Mouse (Mus musculus) C2C12 (cell line): ENCODE results near the gene Tyrobp. TPM values are rescaled to one million over a fixed set of nuclear protein-coding genes. Genes with fewer than 3 reads are reported as not detected.

ENCODE experiments used
- H3K27me3 ChIP-seq: one replicate; pipeline ENCODE4 v1.6.1; 2011; ENCODE audit not compliant: control insufficient read depth, insufficient read depth, insufficient read length
- H3K36me3 ChIP-seq: one replicate; pipeline ENCODE4 v1.6.1; 2011; ENCODE audit not compliant: control insufficient read depth, insufficient read depth
- H3K4me3 ChIP-seq: one replicate; pipeline ENCODE4 v1.5.1; 2011; ENCODE audit warnings: mild to moderate bottlenecking, control low read depth; ENCODE audit not compliant: poor library complexity, insufficient read depth, severe bottlenecking
- H3K79me2 ChIP-seq: one replicate; pipeline ENCODE4 v1.6.1; 2011; ENCODE audit not compliant: control insufficient read depth, insufficient read depth
- H3K79me3 ChIP-seq: one replicate; pipeline ENCODE4 v1.6.1; 2011; ENCODE audit warnings: low read depth, control low read depth
- H3ac ChIP-seq: one replicate; pipeline ENCODE3; 2011; ENCODE audit warnings: low read depth; ENCODE audit not compliant: control insufficient read depth, insufficient read length
- CEBPB ChIP-seq: IDR thresholded peaks from one replicate; pipeline ENCODE4 v1.6.1; 2011; ENCODE audit warnings: low read depth, mild to moderate bottlenecking, control low read depth, moderate library complexity
- CTCF ChIP-seq: IDR thresholded peaks from one replicate; pipeline ENCODE4 v1.5.1; 2011; ENCODE audit not compliant: control insufficient read depth, insufficient read depth, insufficient read length
- FOSL1 ChIP-seq: IDR thresholded peaks from one replicate; pipeline ENCODE4 v1.8.0; 2011; ENCODE audit warnings: mild to moderate bottlenecking, low read length; ENCODE audit not compliant: poor library complexity, insufficient read depth, severe bottlenecking
- MAX ChIP-seq: IDR thresholded peaks from one replicate; pipeline ENCODE4 v1.6.1; 2011; ENCODE audit warnings: mild to moderate bottlenecking, control low read depth
- MYOD1 ChIP-seq: IDR thresholded peaks from one replicate; pipeline ENCODE4 v1.6.1; 2011; ENCODE audit warnings: low read depth; ENCODE audit not compliant: control insufficient read depth, insufficient read length
- MYOG ChIP-seq: IDR thresholded peaks from one replicate; pipeline ENCODE4 v1.6.1; 2011; ENCODE audit not compliant: control insufficient read depth, insufficient read length; ENCODE audit errors: extremely low read depth
- USF1 ChIP-seq: IDR thresholded peaks from one replicate; pipeline ENCODE4 v1.6.1; 2011; ENCODE audit warnings: low read depth, mild to moderate bottlenecking, control low read depth, moderate library complexity
- polyA plus RNA-seq: library from polyadenylated mRNA; unstranded; fragments of >200 nt; fragmentation: generic; extraction: Trizol; gene quantifications from one replicate; pipeline ENCODE4 v1.2.1, GENCODE M21; 2012; ENCODE audit warnings: missing spikeins

The Tyrobp gene
- polyA plus RNA-seq, 1 experiment: not detected

GRCm38 (mm10) chr7:30457629-30458330 lies 44.2 kb downstream of the Tyrobp start, which contains the start of the genes Kirrel2 and Nphs1:
Gene Kirrel2, minus strand, starts transcription at chr7:30457690.
Gene Nphs1, plus strand, starts transcription at chr7:30458315.
- Histone ChIP-seq H3K79me3 (no peaks in the 10 kb centered on the region), H3ac (no peak within 1 kb of the TSS), H3K27me3 (peaks cover 82% of the 10 kb centered on the region), H3K36me3 (no peaks in the 10 kb centered on the region), H3K79me2 (no peaks in the 10 kb centered on the region), H3K4me3 (no peak within 1 kb of the TSS)
- TF ChIP-seq MAX: no peak
- TF ChIP-seq MYOD1: no peak
- TF ChIP-seq USF1: no peak
- no peak for TF ChIP-seq MYOG
- TF ChIP-seq CTCF: no peak
- TF ChIP-seq CEBPB: no peak
- no peak for TF ChIP-seq FOSL1

- Histone ChIP-seq H3K27me3 (peaks cover 76% of the 10 kb centered on the region), H3ac (no peak overlapping the region), H3K79me3 (no peaks in the 10 kb centered on the region), H3K36me3 (no peaks in the 10 kb centered on the region), H3K79me2 (no peaks in the 10 kb centered on the region), H3K4me3 (no peak overlapping the region)
- no peak for TF ChIP-seq CEBPB
- no peak for TF ChIP-seq FOSL1
Measured at GRCm38 (mm10) chr7:30459484-30459883, 45.9 kb downstream of the Tyrobp start.

- Histone ChIP-seq H3K27me3 (peaks cover 76% of the 10 kb centered on the region), H3K79me3 (no peaks in the 10 kb centered on the region), H3K4me3 (no peak overlapping the region), H3ac (no peak overlapping the region), H3K36me3 (no peaks in the 10 kb centered on the region), H3K79me2 (no peaks in the 10 kb centered on the region)
- TF ChIP-seq CEBPB: no peak
- TF ChIP-seq MYOD1: no peak
- no peak for TF ChIP-seq MAX
- TF ChIP-seq MYOG: no peak
- no peak for TF ChIP-seq CTCF
- no peak for TF ChIP-seq FOSL1
- TF ChIP-seq USF1: no peak
Measured at GRCm38 (mm10) chr7:30463568-30463967, 50.0 kb downstream of the Tyrobp start.

- no peak for TF ChIP-seq USF1
- no peak for TF ChIP-seq FOSL1
- no peak for TF ChIP-seq CTCF
- no peak for TF ChIP-seq MYOG
- TF ChIP-seq MAX: no peak
- no peak for TF ChIP-seq MYOD1
- TF ChIP-seq CEBPB: no peak
- Histone ChIP-seq H3K27me3 (peaks cover 75% of the 10 kb centered on the region), H3K36me3 (no peaks in the 10 kb centered on the region), H3K79me3 (no peaks in the 10 kb centered on the region), H3K79me2 (no peaks in the 10 kb centered on the region), H3ac (no peak overlapping the region), H3K4me3 (no peak overlapping the region)
Measured at GRCm38 (mm10) chr7:30463996-30464395, 50.4 kb downstream of the Tyrobp start.

GRCm38 (mm10) chr7:30464816-30465300 lies 51.3 kb downstream of the Tyrobp start:
- no peak overlapping the region for H3ac ChIP-seq
- no peaks in the 10 kb centered on the region for H3K36me3 ChIP-seq
- peaks cover 68% of the 10 kb centered on the region for H3K27me3 ChIP-seq
- no peaks in the 10 kb centered on the region for H3K79me2 ChIP-seq
- TF ChIP-seq CEBPB (no peak), MAX (no peak), FOSL1 (no peak), MYOG (no peak), CTCF (no peak), USF1 (no peak), MYOD1 (no peak)
- H3K4me3 ChIP-seq: no peak overlapping the region
- no peaks in the 10 kb centered on the region for H3K79me3 ChIP-seq

Other genes starting within 250 kb of the Tyrobp start
- gene Zfp146, start 244.0 kb upstream of the Tyrobp start, polyA plus RNA-seq: 15.8 TPM
- 7.9 TPM for gene Cox7a1, start 229.6 kb upstream of the Tyrobp start, polyA plus RNA-seq
- gene Capns1, start 214.9 kb upstream of the Tyrobp start, polyA plus RNA-seq: 588 TPM
- gene Polr2i, start 181.8 kb upstream of the Tyrobp start, polyA plus RNA-seq: 175 TPM
- gene Tbcb, start 181.5 kb upstream of the Tyrobp start, polyA plus RNA-seq: 180 TPM
- not detected for gene Ovol3, start 178.0 kb upstream of the Tyrobp start, polyA plus RNA-seq
- 0.07 TPM for gene Thap8, start 133.7 kb upstream of the Tyrobp start, polyA plus RNA-seq
- gene Wdr62, start 133.3 kb upstream of the Tyrobp start, polyA plus RNA-seq: 12.8 TPM
- 40.6 TPM for gene Clip3, start 122.0 kb upstream of the Tyrobp start, polyA plus RNA-seq
- gene Alkbh6, start 105.0 kb upstream of the Tyrobp start, polyA plus RNA-seq: 28.7 TPM
- 0.20 TPM for gene Syne4, start 99.0 kb upstream of the Tyrobp start, polyA plus RNA-seq
- gene E130208F15Rik, start 92.0 kb upstream of the Tyrobp start, polyA plus RNA-seq: 0.81 TPM
- 9.9 TPM for gene Sdhaf1, start 89.9 kb upstream of the Tyrobp start, polyA plus RNA-seq
- 0.20 TPM for gene Lrfn3, start 51.0 kb upstream of the Tyrobp start, polyA plus RNA-seq
- gene Hcst, start 6.1 kb downstream of the Tyrobp start, polyA plus RNA-seq: not detected
- gene Nfkbid, start 8.0 kb downstream of the Tyrobp start, polyA plus RNA-seq: 0.04 TPM
- 0.29 TPM for gene Aplp1, start 31.8 kb downstream of the Tyrobp start, polyA plus RNA-seq
- gene Kirrel2, start 43.9 kb downstream of the Tyrobp start, polyA plus RNA-seq: not detected
- 0.60 TPM for gene Nphs1, start 44.6 kb downstream of the Tyrobp start, polyA plus RNA-seq
- gene Prodh2, start 79.9 kb downstream of the Tyrobp start, polyA plus RNA-seq: 0.02 TPM
- gene Arhgap33, start 121.3 kb downstream of the Tyrobp start, polyA plus RNA-seq: 2.4 TPM
- 66.8 TPM for gene Hspb6, start 138.4 kb downstream of the Tyrobp start, polyA plus RNA-seq
- 8.7 TPM for gene Proser3, start 138.5 kb downstream of the Tyrobp start, polyA plus RNA-seq
- gene Lin37, start 146.1 kb downstream of the Tyrobp start, polyA plus RNA-seq: 38.4 TPM
- 63.6 TPM for gene U2af1l4, start 149.5 kb downstream of the Tyrobp start, polyA plus RNA-seq
- gene Gm49396, start 149.6 kb downstream of the Tyrobp start, polyA plus RNA-seq: 0.73 TPM
- gene Psenen, start 149.9 kb downstream of the Tyrobp start, polyA plus RNA-seq: 173 TPM
- gene Igflr1, start 151.7 kb downstream of the Tyrobp start, polyA plus RNA-seq: 0.56 TPM
- 14.4 TPM for gene Kmt2b, start 175.0 kb downstream of the Tyrobp start, polyA plus RNA-seq
- gene Zbtb32, start 185.1 kb downstream of the Tyrobp start, polyA plus RNA-seq: 0.05 TPM
- gene Upk1a, start 199.1 kb downstream of the Tyrobp start, polyA plus RNA-seq: 0.53 TPM
- gene Cox6b1, start 212.4 kb downstream of the Tyrobp start, polyA plus RNA-seq: 795 TPM
- not detected for gene Etv2, start 222.1 kb downstream of the Tyrobp start, polyA plus RNA-seq
- 110 TPM for gene Rbm42, start 236.6 kb downstream of the Tyrobp start, polyA plus RNA-seq